Mouse (Mus musculus) small intestine, adult 2 months (tissue): ENCODE results near the gene Mecom.

ENCODE experiments used
- CTCF ChIP-seq: fragments of 200-500 bp; IDR thresholded peaks from 2 replicates; pipeline ENCODE4 v1.5.1; 2012; ENCODE audit warnings: low read depth, mild to moderate bottlenecking, control low read depth, inconsistent platforms, low read length, moderate library complexity, mixed read lengths; ENCODE audit not compliant: insufficient replicate concordance, insufficient read length; ENCODE audit errors: extremely low read depth
- POLR2A ChIP-seq: fragments of 200-500 bp; IDR thresholded peaks from 2 replicates; pipeline ENCODE4 v1.6.1; 2012; ENCODE audit warnings: low read depth, mild to moderate bottlenecking, control low read depth, inconsistent platforms, low read length, moderate library complexity

GRCm38 (mm10) chr3:30498202-30498828 is 49.5 kb downstream of the Mecom start:
- TF ChIP-seq CTCF, result no peak
- no peak for TF ChIP-seq POLR2A
